Mouse (Mus musculus): Measurements from ENCODE around the gene Gm47995. TPM values are rescaled to one million over a fixed set of nuclear protein-coding genes. Genes with fewer than 3 reads are reported as not detected.

The Gm47995 gene
- polyA plus RNA-seq (2012; ENCODE audit: low replicate concordance): 0.46 and 0.82 TPM in 2 replicates

GRCm38 (mm10) chr1:151198120-151198519 lies at the start of gene Gm47995:
Gm47995 (plus strand) TSS chr1:151198448.

GRCm38 (mm10) chr1:151182266-151182665 lies 16.0 kb upstream of the Gm47995 start, which contains the start of gene Gm47985:
Gm47985 (plus strand) TSS chr1:151182537.

GRCm38 (mm10) chr1:151192075-151192474 lies 6.2 kb upstream of the Gm47995 start, which contains the start of gene Gm8947:
Gm8947 (plus strand) TSS chr1:151192376.

GRCm38 (mm10) chr1:151203818-151204217 lies 5.6 kb downstream of the Gm47995 start, which contains the start of gene 3110040M04Rik:
3110040M04Rik (plus strand) TSS chr1:151204121.

GRCm38 (mm10) chr1:151209824-151210355 lies 11.6 kb downstream of the Gm47995 start, which contains the start of gene Gm47996:
Gm47996 (plus strand) TSS chr1:151210131.

Other genes starting within 250 kb of the Gm47995 start
- 0.08 and 0.39 TPM in 2 replicates for gene Hmcn1, start 205.0 kb upstream of the Gm47995 start, polyA plus RNA-seq (2012; ENCODE audit: low replicate concordance)
- 0.34 and 0.76 TPM in 2 replicates for gene Gm47985, start 15.9 kb upstream of the Gm47995 start, polyA plus RNA-seq (2012; ENCODE audit: low replicate concordance)
- gene Gm8947, start 6.1 kb upstream of the Gm47995 start, polyA plus RNA-seq (2012; ENCODE audit: low replicate concordance): 0.24 TPM in 1 of 2 replicates, not detected in the other
- gene 3110040M04Rik, start 5.7 kb downstream of the Gm47995 start, polyA plus RNA-seq (2012; ENCODE audit: low replicate concordance): 0.50 and 0.81 TPM in 2 replicates
- 0.31 TPM in 1 of 2 replicates, not detected in the other for gene Gm47996, start 11.7 kb downstream of the Gm47995 start, polyA plus RNA-seq (2012; ENCODE audit: low replicate concordance)
- gene Ivns1abp, start 146.0 kb downstream of the Gm47995 start, polyA plus RNA-seq (2012; ENCODE audit: low replicate concordance): 64.8 and 128 TPM in 2 replicates
- gene Swt1, start 230.0 kb downstream of the Gm47995 start, polyA plus RNA-seq (2012; ENCODE audit: low replicate concordance): 0.18 and 0.99 TPM in 2 replicates
- gene Trmt1l, start 230.1 kb downstream of the Gm47995 start, polyA plus RNA-seq (2012; ENCODE audit: low replicate concordance): 16.9 and 25.4 TPM in 2 replicates